9 mouse cellular contexts compared by ENCODE assay signal in genomic region chr8:46291931-46292675, GRCm38 (mm10). TPM values are rescaled to one million over a fixed set of nuclear protein-coding genes. Genes with fewer than 3 reads are reported as not detected.
DNase-seq lines count a peak whose midpoint lies in the region; ATAC-seq and TF ChIP-seq lines count a peak whose summit lies in the region.
"Had no signal": no experiment of that assay in that cellular context is flagged by ENCODE, and none has a peak within 500 bp of the region (broad histone marks: within the 10 kb centered on the region; RNA-seq: fewer than 3 reads in every experiment).

No protein-coding gene starts in this region.

- H3K9me3 ChIP-seq in lung, embryonic 16.5 days (ENCODE audit: control insufficient read depth, low read length), result no peaks in the 10 kb centered on the region
- no peaks in the 10 kb centered on the region for H3K9me3 ChIP-seq in forebrain, embryonic 14.5 days (replicated peaks; ENCODE audit: control insufficient read depth, low read length)
- H3K9me3 ChIP-seq in limb, embryonic 11.5 days (ENCODE audit: control insufficient read depth, low read length), result no peaks in the 10 kb centered on the region
- H3K9me3 ChIP-seq in stomach, embryonic 16.5 days (replicated peaks; ENCODE audit: control insufficient read depth, low read length), result no peaks in the 10 kb centered on the region
- no peaks in the 10 kb centered on the region for H3K9me3 ChIP-seq in lung, postnatal 0 days (ENCODE audit: low read length)

- TF ChIP-seq EP300 in lung, postnatal 0 days (IDR thresholded peaks at IDR 0.05), result no peak

- H3K36me3 ChIP-seq in lung, embryonic 16.5 days (ENCODE audit: control insufficient read depth, insufficient read depth, low read length), result no peaks in the 10 kb centered on the region
- no peaks in the 10 kb centered on the region for H3K36me3 ChIP-seq in forebrain, embryonic 14.5 days (ENCODE audit: control insufficient read depth, insufficient read depth, low read length)
- no peaks in the 10 kb centered on the region for H3K36me3 ChIP-seq in limb, embryonic 11.5 days (ENCODE audit: control insufficient read depth, insufficient read depth, low read length)
- H3K36me3 ChIP-seq in stomach, embryonic 16.5 days (ENCODE audit: control insufficient read depth, insufficient read depth, low read length), result no peaks in the 10 kb centered on the region
- no peaks in the 10 kb centered on the region for H3K36me3 ChIP-seq in lung, postnatal 0 days (ENCODE audit: insufficient read depth, low read length)

- H3K9ac ChIP-seq in lung, embryonic 16.5 days (ENCODE audit: low read length), result no peak overlapping the region
- H3K9ac ChIP-seq in forebrain, embryonic 14.5 days (ENCODE audit: low read length), result peak overlapping the region; percentile 43; the same call in 1 of the 2 replicates
- H3K9ac ChIP-seq in limb, embryonic 11.5 days (ENCODE audit: low read length), result no peak overlapping the region
- H3K9ac ChIP-seq in stomach, embryonic 16.5 days (ENCODE audit: low read length), result no peak overlapping the region
- H3K9ac ChIP-seq in lung, postnatal 0 days (replicated peaks; ENCODE audit: low read depth), result no peak overlapping the region

- 0 out of 2 replicates have a peak, but pooled peaks cover 2% of the 10 kb centered on the region for H3K4me1 ChIP-seq in lung, embryonic 16.5 days (replicated peaks; ENCODE audit: control insufficient read depth, insufficient read depth, low read length)
- H3K4me1 ChIP-seq in forebrain, embryonic 14.5 days (ENCODE audit: control insufficient read depth, insufficient read depth, low read length), result peaks cover 12% of the 10 kb centered on the region; the same call in 1 of the 2 replicates
- peaks cover 9% of the 10 kb centered on the region for H3K4me1 ChIP-seq in limb, embryonic 11.5 days (ENCODE audit: control insufficient read depth, insufficient read depth, low read length)
- H3K4me1 ChIP-seq in stomach, embryonic 16.5 days (ENCODE audit: control insufficient read depth, insufficient read depth, low read length), result peaks cover 4% of the 10 kb centered on the region; the same call in 1 of the 2 replicates
- no peaks in the 10 kb centered on the region for H3K4me1 ChIP-seq in lung, postnatal 0 days (ENCODE audit: insufficient read depth, low read depth, low read length)

- no peak overlapping the region; the same call in 1 of the 2 replicates for H3K4me2 ChIP-seq in lung, embryonic 16.5 days (ENCODE audit: low read depth, low read length)
- H3K4me2 ChIP-seq in forebrain, embryonic 14.5 days (ENCODE audit: low read length), result peak overlapping the region; percentile 53
- no peak overlapping the region for H3K4me2 ChIP-seq in limb, embryonic 11.5 days (ENCODE audit: low read depth, severe bottlenecking)
- H3K4me2 ChIP-seq in stomach, embryonic 16.5 days (ENCODE audit: low read depth, low read length), result no peak overlapping the region; the same call in 1 of the 2 replicates
- H3K4me2 ChIP-seq in lung, postnatal 0 days (replicated peaks; ENCODE audit: low read depth, low read length), result no peak overlapping the region

- DNase-seq in lung, postnatal 36 days, result no peak
- peak; percentile 34 for DNase-seq in forebrain, embryonic 14.5 days (ENCODE audit: low spot score)
- peak; percentile 48 for DNase-seq in limb, embryonic 11.5 days (ENCODE audit: low spot score)
- DNase-seq in lung, postnatal 0 days (ENCODE audit: low spot score), result no peak
- DNase-seq: kidney, adult 8-10 months; thymus, adult 18-20 months had no signal

- H3K27ac ChIP-seq in lung, embryonic 16.5 days (ENCODE audit: low read length), result no peak overlapping the region
- H3K27ac ChIP-seq in forebrain, embryonic 14.5 days (ENCODE audit: low read depth, low read length), result no peak overlapping the region
- H3K27ac ChIP-seq in limb, embryonic 11.5 days (replicated peaks; ENCODE audit: low read depth, low read length), result no peak overlapping the region
- H3K27ac ChIP-seq in stomach, embryonic 16.5 days (ENCODE audit: low read length), result no peak overlapping the region
- no peak overlapping the region for H3K27ac ChIP-seq in lung, postnatal 0 days (ENCODE audit: low read length)

- H3K27me3 ChIP-seq in lung, embryonic 16.5 days (ENCODE audit: control insufficient read depth, insufficient read depth, low read depth, low read length), result peaks cover 87% of the 10 kb centered on the region
- H3K27me3 ChIP-seq in forebrain, embryonic 14.5 days (replicated peaks; ENCODE audit: control insufficient read depth, insufficient read depth, low read length), result peaks cover 67% of the 10 kb centered on the region
- H3K27me3 ChIP-seq in limb, embryonic 11.5 days (ENCODE audit: control insufficient read depth, insufficient read depth, low read length), result peaks cover 78% of the 10 kb centered on the region
- peaks cover 88% of the 10 kb centered on the region for H3K27me3 ChIP-seq in stomach, embryonic 16.5 days (ENCODE audit: control insufficient read depth, insufficient read depth, low read length)
- H3K27me3 ChIP-seq in lung, postnatal 0 days (replicated peaks; ENCODE audit: insufficient read depth, low read length), result peaks cover 62% of the 10 kb centered on the region

- 2% methylated on average over 33 of the region's 33 CpGs for WGBS in lung, embryonic 16.5 days
- 4% methylated on average over 33 of the region's 33 CpGs for WGBS in forebrain, embryonic 14.5 days
- WGBS in limb, embryonic 11.5 days, result 2% methylated on average over 33 of the region's 33 CpGs
- WGBS in stomach, embryonic 16.5 days, result 2% methylated on average over 33 of the region's 33 CpGs
- 2% methylated on average over 33 of the region's 33 CpGs for WGBS in lung, postnatal 0 days

- H3K4me3 ChIP-seq in lung, embryonic 16.5 days (ENCODE audit: low read length), result 0 out of 2 replicates have a peak overlapping the region, but pooled peaks have one; percentile 4
- H3K4me3 ChIP-seq in forebrain, embryonic 14.5 days (ENCODE audit: low read depth, low read length), result peak overlapping the region; percentile 26
- no peak overlapping the region for H3K4me3 ChIP-seq in limb, embryonic 11.5 days (ENCODE audit: low read depth, low read length)
- H3K4me3 ChIP-seq in stomach, embryonic 16.5 days (replicated peaks; ENCODE audit: low read length), result peak overlapping the region; percentile 11; the same call in 1 of the 2 replicates
- no peak overlapping the region for H3K4me3 ChIP-seq in lung, postnatal 0 days (ENCODE audit: low read depth, low read length)

- no peak for TF ChIP-seq CTCF in lung, postnatal 0 days (IDR thresholded peaks at IDR 0.05)

- ATAC-seq in lung, embryonic 16.5 days (ENCODE audit: low read depth), result no peak
- ATAC-seq in forebrain, embryonic 14.5 days, result no peak
- no peak for ATAC-seq in limb, embryonic 11.5 days (ENCODE audit: insufficient number of reproducible peaks, low FRiP score, low TSS enrichment, low read depth)
- ATAC-seq in stomach, embryonic 16.5 days (ENCODE audit: insufficient read depth, low FRiP score), result no peak
- no peak for ATAC-seq in cerebellum, adult (ENCODE audit: insufficient number of reproducible peaks, low FRiP score, low TSS enrichment)
- no peak for ATAC-seq in lung, postnatal 0 days

RNA-seq across cellular contexts. Expression of gene Helt, which starts 2.4 kb away (rescaled TPM):
- not detected in 2 replicates for polyA plus RNA-seq in lung, embryonic 16.5 days (2015; fragmentation: Nextera tagmentation; extraction: Ambion mirVana)
- polyA plus RNA-seq in forebrain, embryonic 14.5 days (2014; fragmentation: Nextera tagmentation; extraction: Ambion mirVana), result 5.4 and 5.9 TPM in 2 replicates
- not detected in 2 replicates for polyA plus RNA-seq in limb, embryonic 11.5 days (2014; fragmentation: Nextera tagmentation; extraction: Ambion mirVana)
- polyA plus RNA-seq in stomach, embryonic 16.5 days (2015; fragmentation: Nextera tagmentation; extraction: Ambion mirVana), result not detected in 2 replicates
- polyA plus RNA-seq in lung, postnatal 0 days (2015; fragmentation: Nextera tagmentation; extraction: Ambion mirVana), result not detected in 2 replicates

Comparison
In these comparisons a context has a peak if more than half of its experiments do, and no peak if none do; other contexts are left out.
1. H3K4me3 ChIP-seq: peak in lung, embryonic 16.5 days (single experiment), forebrain, embryonic 14.5 days (single experiment) and stomach, embryonic 16.5 days (single experiment); none in limb, embryonic 11.5 days (single experiment) and lung, postnatal 0 days (single experiment).
2. DNase-seq: peak in forebrain, embryonic 14.5 days (single experiment) and limb, embryonic 11.5 days (single experiment); none in lung, postnatal 36 days (single experiment) and lung, postnatal 0 days (single experiment).